Mouse (Mus musculus): ENCODE measurements at regions not wholly inside any gene's neighbourhood (a gene's known extent, or its start where the extent isn't known, plus 50 kb on each side); places are given as distances from the start of the nearest gene placed in this dataset.

GRCm38 (mm10) chr12:36991970-36992369 is 116.4 kb upstream of the Meox2 start:
- H3K36me3 ChIP-seq (replicated peaks in 1 of 2; ENCODE audit: control insufficient read depth in 1 of 2, insufficient read depth in 1 of 2, low read length in 1 of 2), result no peaks in the 10 kb centered on the region
- DNase-seq (ENCODE audit: extremely low read depth), result no peak
- no peak overlapping the region for H3K27ac ChIP-seq (ENCODE audit: insufficient read depth, low read depth)
- no peak overlapping the region for H3K4me3 ChIP-seq (replicated peaks in 1 of 3; ENCODE audit: low read depth in 2 of 3, low read length in 2 of 3, poor library complexity in 1 of 3)
- H3K4me1 ChIP-seq (ENCODE audit: control insufficient read depth in 1 of 2, insufficient read depth in 2 of 2), result no peaks in the 10 kb centered on the region
- no peak for TF ChIP-seq CTCF (conservative IDR thresholded peaks at IDR 0.05 in 1 of 2, IDR thresholded peaks at IDR 0.05 in 1 of 2; ENCODE audit: low read depth in 2 of 2, low read length in 2 of 2)
- TF ChIP-seq MAX (IDR thresholded peaks at IDR 0.05; ENCODE audit: low read length), result no peak
- TF ChIP-seq JUND (conservative IDR thresholded peaks at IDR 0.05; ENCODE audit: low read depth, low read length), result no peak
- no peak for TF ChIP-seq ZMIZ1 (IDR thresholded peaks at IDR 0.05; ENCODE audit: low read depth, low read length)
- TF ChIP-seq NRF1 (IDR thresholded peaks at IDR 0.05; ENCODE audit: low read depth, low read length), result no peak
- no peak for TF ChIP-seq SIN3A (IDR thresholded peaks at IDR 0.05; ENCODE audit: low read length)
- TF ChIP-seq UBTF (IDR thresholded peaks at IDR 0.05; ENCODE audit: low read depth, low read length), result no peak
- TF ChIP-seq RCOR1 (conservative IDR thresholded peaks at IDR 0.05; ENCODE audit: low read depth, low read length), result no peak
- in situ Hi-C loops (cut with MboI; ENCODE audit: low pct_ligation_motif_present, low pct_unique_long_range_greater_than_20kb, low sequenced_read_pairs), result no loop called here
- H3K9me3 ChIP-seq (replicated peaks; ENCODE audit: low read length), result no peaks in the 10 kb centered on the region
- H3K27me3 ChIP-seq (replicated peaks), result no peaks in the 10 kb centered on the region
- no peaks in the 10 kb centered on the region for H3K79me2 ChIP-seq (replicated peaks; ENCODE audit: control insufficient read depth, extremely low read depth, insufficient read depth, poor library complexity, severe bottlenecking)
- dilution Hi-C loops (cut with MboI; ENCODE audit: extremely low pct_ligation_motif_present, extremely low pct_unique_long_range_greater_than_20kb, low sequenced_read_pairs), result no loop called here
- no peak overlapping the region for H3K4me2 ChIP-seq (ENCODE audit: insufficient read depth, low read depth, poor library complexity, severe bottlenecking)
- H3K9ac ChIP-seq (ENCODE audit: insufficient read depth, low read depth), result no peak overlapping the region

GRCm38 (mm10) chr12:37001401-37001800 is 106.9 kb upstream of the Meox2 start:
- no peak overlapping the region for H3K4me2 ChIP-seq (ENCODE audit: insufficient read depth, low read depth, poor library complexity, severe bottlenecking)
- dilution Hi-C loops (cut with MboI; ENCODE audit: extremely low pct_ligation_motif_present, extremely low pct_unique_long_range_greater_than_20kb, low sequenced_read_pairs), result no loop called here

GRCm38 (mm10) chr12:37005262-37005661 is 103.1 kb upstream of the Meox2 start:
- H3K4me3 ChIP-seq (replicated peaks in 1 of 3; ENCODE audit: low read depth in 2 of 3, low read length in 2 of 3, poor library complexity in 1 of 3), result no peak overlapping the region
- TF ChIP-seq JUN (IDR thresholded peaks at IDR 0.05; ENCODE audit: insufficient read depth, low read depth, low read length), result no peak
- no peak for TF ChIP-seq BHLHE40 (IDR thresholded peaks at IDR 0.05; ENCODE audit: low read depth, low read length)
- TF ChIP-seq MXI1 (IDR thresholded peaks at IDR 0.05; ENCODE audit: low read depth, low read length), result no peak
- no peak for TF ChIP-seq E2F4 (IDR thresholded peaks at IDR 0.05; ENCODE audit: insufficient replicate concordance, low read depth, low read length)
- no peaks in the 10 kb centered on the region for H3K79me2 ChIP-seq (replicated peaks; ENCODE audit: control insufficient read depth, extremely low read depth, insufficient read depth, poor library complexity, severe bottlenecking)
- no peaks in the 10 kb centered on the region for H3K4me1 ChIP-seq (ENCODE audit: control insufficient read depth in 1 of 2, insufficient read depth in 2 of 2)
- H3K27me3 ChIP-seq (replicated peaks), result no peaks in the 10 kb centered on the region
- H3K9ac ChIP-seq (ENCODE audit: insufficient read depth, low read depth), result no peak overlapping the region
- no peak for DNase-seq (ENCODE audit: extremely low read depth)
- no peaks in the 10 kb centered on the region for H3K9me3 ChIP-seq (replicated peaks; ENCODE audit: low read length)
- dilution Hi-C loops (cut with MboI; ENCODE audit: extremely low pct_ligation_motif_present, extremely low pct_unique_long_range_greater_than_20kb, low sequenced_read_pairs) (no loop called here), in situ Hi-C loops (cut with MboI; ENCODE audit: low pct_ligation_motif_present, low pct_unique_long_range_greater_than_20kb, low sequenced_read_pairs) (no loop called here)
- H3K4me2 ChIP-seq (ENCODE audit: insufficient read depth, low read depth, poor library complexity, severe bottlenecking), result no peak overlapping the region
- H3K27ac ChIP-seq (ENCODE audit: insufficient read depth, low read depth), result no peak overlapping the region
- H3K36me3 ChIP-seq (replicated peaks in 1 of 2; ENCODE audit: control insufficient read depth in 1 of 2, insufficient read depth in 1 of 2, low read length in 1 of 2), result no peaks in the 10 kb centered on the region

More at GRCm38 (mm10) chr12:37001401-37001800, 106.9 kb upstream of the Meox2 start:
- in situ Hi-C loops (cut with MboI; ENCODE audit: low pct_ligation_motif_present, low pct_unique_long_range_greater_than_20kb, low sequenced_read_pairs), result no loop called here
- TF ChIP-seq ETS1 (conservative IDR thresholded peaks at IDR 0.05; ENCODE audit: low read depth, low read length) (no peak), CHD2 (IDR thresholded peaks at IDR 0.05; ENCODE audit: low read length) (no peak)
- Histone ChIP-seq H3K9ac (ENCODE audit: insufficient read depth, low read depth) (no peak overlapping the region), H3K4me1 (ENCODE audit: control insufficient read depth in 1 of 2, insufficient read depth in 2 of 2) (no peaks in the 10 kb centered on the region), H3K27me3 (replicated peaks) (no peaks in the 10 kb centered on the region), H3K79me2 (replicated peaks; ENCODE audit: control insufficient read depth, extremely low read depth, insufficient read depth, poor library complexity, severe bottlenecking) (no peaks in the 10 kb centered on the region), H3K4me3 (replicated peaks in 1 of 3; ENCODE audit: low read depth in 2 of 3, low read length in 2 of 3, poor library complexity in 1 of 3) (no peak overlapping the region), H3K27ac (ENCODE audit: insufficient read depth, low read depth) (no peak overlapping the region), H3K36me3 (replicated peaks in 1 of 2; ENCODE audit: control insufficient read depth in 1 of 2, insufficient read depth in 1 of 2, low read length in 1 of 2) (no peaks in the 10 kb centered on the region), H3K9me3 (replicated peaks; ENCODE audit: low read length) (no peaks in the 10 kb centered on the region)
- DNase-seq (ENCODE audit: extremely low read depth), result no peak
